Mouse (Mus musculus) liver, embryonic 14.5 days (tissue): ENCODE results near the gene Hist1h4f. TPM values are rescaled to one million over a fixed set of nuclear protein-coding genes. Genes with fewer than 3 reads are reported as not detected.

Experiments
- ATAC-seq: fragments of 200-750 bp; cut with Nextera tagmentation; 2 replicates; pipeline ENCODE4 v1.8.0; 2017; ENCODE audit warnings: moderate number of reproducible peaks, mild to moderate bottlenecking, moderate library complexity; ENCODE audit not compliant: insufficient read depth
- DNase-seq, 3 experiments: peaks; one replicate each; pipeline ENCODE4 v3.0.0-alpha.2; 2012 to 2013; ENCODE audit warnings: low read depth in 3 of 3, low spot score in 3 of 3
- H3K27ac ChIP-seq: fragments of 300-500 bp; sonication (generic); 2 replicates; pipeline ENCODE4 v1.5.1; 2014; ENCODE audit warnings: moderate library complexity, mild to moderate bottlenecking, control low read depth, inconsistent platforms
- H3K27me3 ChIP-seq: fragments of 300-500 bp; sonication (generic); 2 replicates; pipeline ENCODE4 v1.6.1; 2014; ENCODE audit warnings: mild to moderate bottlenecking, low read length, moderate library complexity; ENCODE audit not compliant: control insufficient read depth, insufficient read depth
- H3K36me3 ChIP-seq: fragments of 300-500 bp; sonication (generic); replicated peaks from 2 replicates; pipeline ENCODE4 v1.6.1; 2014; ENCODE audit warnings: low read depth; ENCODE audit not compliant: control insufficient read depth, insufficient read depth
- H3K4me1 ChIP-seq, 2 experiments: fragments of 200-500 bp in 1 of 2; fragments of 300-500 bp in 1 of 2; sonication (generic) in 1 of 2; replicated peaks; 2 replicates each; pipeline ENCODE4 v1.6.1; 2012 to 2014; ENCODE audit warnings: antibody characterized with exemption in 1 of 2, inconsistent platforms in 1 of 2, low read length in 1 of 2; ENCODE audit not compliant: control insufficient read depth in 2 of 2, insufficient read depth in 2 of 2
- H3K4me2 ChIP-seq: fragments of 300-500 bp; sonication (generic); 2 replicates; pipeline ENCODE4 v1.6.1; 2014; ENCODE audit warnings: low read depth, mild to moderate bottlenecking, control low read depth, moderate library complexity
- H3K4me3 ChIP-seq, 2 experiments: fragments of 200-500 bp in 1 of 2; fragments of 300-500 bp in 1 of 2; sonication (generic) in 1 of 2; 2 replicates each; pipeline ENCODE4 v1.5.1; 2012 to 2014; ENCODE audit warnings: low read depth in 2 of 2, low read length in 2 of 2, mild to moderate bottlenecking in 2 of 2, control low read depth in 1 of 2, inconsistent platforms in 1 of 2, moderate library complexity in 1 of 2; ENCODE audit not compliant: insufficient read depth in 1 of 2
- H3K9ac ChIP-seq: fragments of 300-500 bp; sonication (generic); replicated peaks from 2 replicates; pipeline ENCODE4 v1.6.1; 2014; ENCODE audit warnings: mild to moderate bottlenecking, control low read depth, moderate library complexity
- H3K9me3 ChIP-seq: fragments of 300-500 bp; sonication (generic); 2 replicates; pipeline ENCODE4 v1.6.1; 2016; ENCODE audit warnings: low read length, mixed read lengths; ENCODE audit not compliant: control insufficient read depth
- CTCF ChIP-seq: IDR thresholded peaks from 2 replicates; pipeline ENCODE4 v1.5.1; 2016; ENCODE audit warnings: antibody characterized with exemption, low read depth, control low read depth
- EP300 ChIP-seq: IDR thresholded peaks from 2 replicates; pipeline ENCODE4 v1.6.1; 2016; ENCODE audit warnings: antibody characterized with exemption, low read depth
- WGBS: fragments of 180-500 bp; shearing (Covaris S2); extraction: QIAGEN DNeasy Blood & Tissue Kit; methylation state at CpG from one replicate; pipeline ENCODE4 v1.1.7; 2014; ENCODE audit not compliant: insufficient replicate concordance; 5-methylcytosine and 5-hydroxymethylcytosine counted together
- polyA plus RNA-seq, 2 experiments: library from polyadenylated mRNA; depleted of rRNA in 1 of 2; stranded (reverse) in 1 of 2; unstranded in 1 of 2; fragments of >200 nt; fragmentation: Nextera tagmentation in 1 of 2; extraction: Ambion mirVana in 1 of 2; gene quantifications; 2 replicates each; pipeline versions ENCODE4 v1.2.1 to v1.2.3; 2012 to 2014

The Hist1h4f gene
- polyA plus RNA-seq, 2 experiments = 0.75 to 17.8 TPM

- H3K4me1 ChIP-seq = peaks cover 7 to 17% of the 10 kb centered on the region in 2 experiments
- under 1% methylated on average over 19 of the region's 19 CpGs for WGBS
- H3K27me3 ChIP-seq = no peaks in the 10 kb centered on the region
- H3K27ac ChIP-seq = peak overlapping the region; percentile 77
- H3K4me2 ChIP-seq = peak overlapping the region; percentile 99
- DNase-seq = peak in 1 of 3 experiments; percentile 67
- no peak for TF ChIP-seq CTCF
- peak; percentile 51 for TF ChIP-seq EP300
- H3K36me3 ChIP-seq = no peaks in the 10 kb centered on the region
- peak; percentile 64 for ATAC-seq
- H3K9me3 ChIP-seq = no peaks in the 10 kb centered on the region
- H3K9ac ChIP-seq = peak overlapping the region; percentile 66
- peak overlapping the region; percentile 64 to 76 for H3K4me3 ChIP-seq
These were observed 34.4 kb downstream of the Hist1h4f start for GRCm38 (mm10) chr13:23516822-23517602.

GRCm38 (mm10) chr13:23515826-23516620 is 35.4 kb downstream of the Hist1h4f start:
- Histone ChIP-seq H3K9ac (peak overlapping the region; percentile 50), H3K4me3 (peak overlapping the region; percentile 39 to 64; a peak in 3 of 4 replicates)

GRCm38 (mm10) chr13:23515281-23515680 is 36.2 kb downstream of the Hist1h4f start:
- Histone ChIP-seq H3K4me1 (peaks cover 0 to 18% of the 10 kb centered on the region in 2 experiments; a peak in 3 of 4 replicates), H3K4me3 (no peak overlapping the region)
- no peak for DNase-seq

More at GRCm38 (mm10) chr13:23515826-23516620, 35.4 kb downstream of the Hist1h4f start:
- ATAC-seq (no peak), DNase-seq (no peak)
- 52% methylated on average over 15 of the region's 15 CpGs for WGBS
- no peak for TF ChIP-seq CTCF
- TF ChIP-seq EP300 = no peak
- peak overlapping the region; percentile 99 for H3K4me2 ChIP-seq
- H3K4me1 ChIP-seq = peaks cover 3 to 19% of the 10 kb centered on the region in 2 experiments
- no peaks in the 10 kb centered on the region for H3K9me3 ChIP-seq
- no peaks in the 10 kb centered on the region for H3K27me3 ChIP-seq
- H3K27ac ChIP-seq = no peak overlapping the region
- no peaks in the 10 kb centered on the region for H3K36me3 ChIP-seq

GRCm38 (mm10) chr13:23513517-23513916 is 37.9 kb downstream of the Hist1h4f start:
- H3K4me1 ChIP-seq = peaks cover 0 to 10% of the 10 kb centered on the region in 2 experiments; a peak in 2 of 4 replicates
- H3K9ac ChIP-seq = no peak overlapping the region
- WGBS = 81% methylated on average over 1 of the region's 1 CpGs
- ATAC-seq = no peak
- H3K4me2 ChIP-seq = no peak overlapping the region
- H3K9me3 ChIP-seq = no peaks in the 10 kb centered on the region
- TF ChIP-seq CTCF (no peak), EP300 (no peak)
- H3K27ac ChIP-seq = no peak overlapping the region
- no peak overlapping the region for H3K4me3 ChIP-seq
- no peaks in the 10 kb centered on the region for H3K36me3 ChIP-seq
- H3K27me3 ChIP-seq = no peaks in the 10 kb centered on the region
- no peak for DNase-seq

More at GRCm38 (mm10) chr13:23515281-23515680, 36.2 kb downstream of the Hist1h4f start:
- H3K27ac ChIP-seq = no peak overlapping the region
- H3K27me3 ChIP-seq = no peaks in the 10 kb centered on the region
- no peaks in the 10 kb centered on the region for H3K36me3 ChIP-seq
- H3K9me3 ChIP-seq = no peaks in the 10 kb centered on the region
- H3K4me2 ChIP-seq = no peak overlapping the region
- 62% methylated on average over 5 of the region's 5 CpGs for WGBS
- TF ChIP-seq EP300 = no peak
- no peak for TF ChIP-seq CTCF
- no peak overlapping the region for H3K9ac ChIP-seq
- no peak for ATAC-seq

- H3K27ac ChIP-seq = no peak overlapping the region
- no peak overlapping the region for H3K4me2 ChIP-seq
- peaks cover 16 to 18% of the 10 kb centered on the region in 2 experiments for H3K4me1 ChIP-seq
- 39% methylated on average over 1 of the region's 1 CpGs for WGBS
- H3K4me3 ChIP-seq = no peak overlapping the region
- H3K36me3 ChIP-seq = no peaks in the 10 kb centered on the region
- ATAC-seq (no peak), DNase-seq (no peak)
- no peaks in the 10 kb centered on the region for H3K9me3 ChIP-seq
- H3K27me3 ChIP-seq = no peaks in the 10 kb centered on the region
- TF ChIP-seq EP300 = no peak
- no peak for TF ChIP-seq CTCF
- H3K9ac ChIP-seq = no peak overlapping the region
These were observed 41.3 kb downstream of the Hist1h4f start for GRCm38 (mm10) chr13:23510127-23510526.
